Mouse (Mus musculus) myocyte (in vitro differentiated cells): Measurements from ENCODE around the gene Ccdc175. TPM values are rescaled to one million over a fixed set of nuclear protein-coding genes. Genes with fewer than 3 reads are reported as not detected.

Experiments
- H3K27me3 ChIP-seq: one replicate; pipeline ENCODE4 v1.6.1; 2011; ENCODE audit not compliant: control insufficient read depth, insufficient read depth, insufficient read length
- H3K36me3 ChIP-seq: one replicate; pipeline ENCODE4 v1.6.1; 2011; ENCODE audit not compliant: control insufficient read depth, insufficient read depth
- H3K4me2 ChIP-seq: one replicate; pipeline ENCODE4 v1.6.1; 2011; ENCODE audit warnings: low read depth, control low read depth
- H3K4me3 ChIP-seq: one replicate; pipeline ENCODE4 v1.5.1; 2011; ENCODE audit warnings: mild to moderate bottlenecking, control low read depth, moderate library complexity
- H3K79me2 ChIP-seq: one replicate; pipeline ENCODE4 v1.6.1; 2011; ENCODE audit not compliant: control insufficient read depth, insufficient read depth
- H3ac ChIP-seq: one replicate; pipeline ENCODE4 v1.6.1; 2011; ENCODE audit not compliant: control insufficient read depth, insufficient read length
- CEBPB ChIP-seq: IDR thresholded peaks from 2 replicates; pipeline ENCODE4 v1.6.1; 2011; ENCODE audit warnings: mild to moderate bottlenecking, moderate library complexity; ENCODE audit not compliant: poor library complexity, insufficient read depth, severe bottlenecking
- E2F4 ChIP-seq: IDR thresholded peaks from one replicate; pipeline ENCODE4 v1.6.1; 2011; ENCODE audit warnings: mild to moderate bottlenecking, control low read depth, moderate library complexity; ENCODE audit not compliant: insufficient read depth
- MAX ChIP-seq: IDR thresholded peaks from one replicate; pipeline ENCODE4 v1.6.1; 2011; ENCODE audit warnings: low read depth, mild to moderate bottlenecking, control low read depth
- MYOD1 ChIP-seq, 3 experiments: IDR thresholded peaks; one replicate each; pipeline ENCODE4 v1.6.1; 2011; ENCODE audit warnings: control low read depth in 2 of 3, low read depth in 2 of 3, mild to moderate bottlenecking in 2 of 3, moderate library complexity in 1 of 3; ENCODE audit not compliant: insufficient read length in 2 of 3, control insufficient read depth in 1 of 3
- MYOG ChIP-seq, 3 experiments: IDR thresholded peaks; one replicate each; pipeline ENCODE4 v1.6.1; 2011; ENCODE audit warnings: control low read depth in 2 of 3, low read depth in 2 of 3, mild to moderate bottlenecking in 2 of 3; ENCODE audit not compliant: insufficient read length in 2 of 3, control insufficient read depth in 1 of 3, insufficient read depth in 1 of 3
- POLR2A ChIP-seq: IDR thresholded peaks from one replicate; pipeline ENCODE4 v1.6.1; 2011; ENCODE audit warnings: low read depth, mild to moderate bottlenecking, control low read depth, moderate library complexity; ENCODE audit not compliant: insufficient read length
- POLR2AphosphoS2 ChIP-seq: IDR thresholded peaks from one replicate; pipeline ENCODE4 v1.6.1; 2011; ENCODE audit warnings: low read depth, control low read depth; ENCODE audit not compliant: insufficient read length
- REST ChIP-seq: IDR thresholded peaks from one replicate; pipeline ENCODE4 v1.6.1; 2011; ENCODE audit warnings: mild to moderate bottlenecking, control low read depth, moderate library complexity; ENCODE audit not compliant: insufficient read depth, insufficient read length
- SRF ChIP-seq: IDR thresholded peaks from one replicate; pipeline ENCODE4 v1.6.1; 2011; ENCODE audit warnings: low read depth; ENCODE audit not compliant: control insufficient read depth, insufficient read length
- TCF12 ChIP-seq: IDR thresholded peaks from one replicate; pipeline ENCODE4 v1.6.1; 2011; ENCODE audit warnings: mild to moderate bottlenecking, control low read depth; ENCODE audit not compliant: poor library complexity, insufficient read depth, severe bottlenecking
- TCF3 ChIP-seq: IDR thresholded peaks from one replicate; pipeline ENCODE4 v1.6.1; 2011; ENCODE audit warnings: low read depth, control low read depth; ENCODE audit not compliant: insufficient read length
- USF1 ChIP-seq: IDR thresholded peaks from one replicate; pipeline ENCODE4 v1.6.1; 2011; ENCODE audit warnings: low read depth, mild to moderate bottlenecking, control low read depth, moderate library complexity
- polyA plus RNA-seq: library from polyadenylated mRNA; unstranded; fragments of >200 nt; fragmentation: generic; extraction: Trizol; gene quantifications from one replicate; pipeline ENCODE4 v1.2.1, GENCODE M21; 2012; ENCODE audit warnings: missing spikeins

The Ccdc175 gene
- not detected for polyA plus RNA-seq

GRCm38 (mm10) chr12:72184929-72185328 is at the start of gene Ccdc175:
Gene Ccdc175 (minus strand): TSS chr12:72185029.
- H3K79me2 ChIP-seq, result no peaks in the 10 kb centered on the region
- H3K4me3 ChIP-seq, result no peak within 1 kb of the TSS
- H3ac ChIP-seq, result no peak within 1 kb of the TSS
- no peaks in the 10 kb centered on the region for H3K36me3 ChIP-seq
- no peak within 1 kb of the TSS for H3K4me2 ChIP-seq
- TF ChIP-seq MAX (no peak), POLR2AphosphoS2 (no peak), CEBPB (no peak), E2F4 (no peak), REST (no peak), SRF (no peak), POLR2A (no peak), USF1 (no peak), MYOD1 (IDR thresholded peaks at IDR 0.05; ENCODE audit: control insufficient read depth in 1 of 3, insufficient read length in 2 of 3, low read depth in 2 of 3) (no peak), TCF3 (no peak), MYOG (IDR thresholded peaks at IDR 0.05; ENCODE audit: control insufficient read depth in 1 of 3, insufficient read depth in 1 of 3, insufficient read length in 2 of 3, low read depth in 2 of 3) (no peak), TCF12 (no peak)
- no peaks in the 10 kb centered on the region for H3K27me3 ChIP-seq

- H3K79me2 ChIP-seq, result no peaks in the 10 kb centered on the region
- H3K27me3 ChIP-seq, result peaks cover 32% of the 10 kb centered on the region
- no peak for TF ChIP-seq SRF
- no peak for TF ChIP-seq MYOG (IDR thresholded peaks at IDR 0.05; ENCODE audit: control insufficient read depth in 1 of 3, insufficient read depth in 1 of 3, insufficient read length in 2 of 3, low read depth in 2 of 3)
- no peak for TF ChIP-seq USF1
- no peak for TF ChIP-seq CEBPB
- no peak for TF ChIP-seq MAX
- no peak for TF ChIP-seq E2F4
- no peak for TF ChIP-seq POLR2A
- TF ChIP-seq POLR2AphosphoS2, result no peak
- no peak for TF ChIP-seq REST
- no peak for TF ChIP-seq TCF3
- TF ChIP-seq MYOD1 (IDR thresholded peaks at IDR 0.05; ENCODE audit: control insufficient read depth in 1 of 3, insufficient read length in 2 of 3, low read depth in 2 of 3), result no peak
- no peak for TF ChIP-seq TCF12
- H3K36me3 ChIP-seq, result no peaks in the 10 kb centered on the region
- H3K4me2 ChIP-seq, result no peak overlapping the region
- no peak overlapping the region for H3ac ChIP-seq
- H3K4me3 ChIP-seq, result no peak overlapping the region
Measured at GRCm38 (mm10) chr12:72234151-72234550, 49.3 kb upstream of the Ccdc175 start.

- peaks cover 24% of the 10 kb centered on the region for H3K27me3 ChIP-seq
- no peak overlapping the region for H3ac ChIP-seq
- TF ChIP-seq MYOG (IDR thresholded peaks at IDR 0.05; ENCODE audit: control insufficient read depth in 1 of 3, insufficient read depth in 1 of 3, insufficient read length in 2 of 3, low read depth in 2 of 3), result no peak
- TF ChIP-seq REST, result no peak
- TF ChIP-seq POLR2A, result no peak
- no peak for TF ChIP-seq TCF3
- no peak for TF ChIP-seq CEBPB
- TF ChIP-seq E2F4, result no peak
- no peak for TF ChIP-seq TCF12
- TF ChIP-seq MAX, result no peak
- no peak for TF ChIP-seq MYOD1 (IDR thresholded peaks at IDR 0.05; ENCODE audit: control insufficient read depth in 1 of 3, insufficient read length in 2 of 3, low read depth in 2 of 3)
- no peak for TF ChIP-seq USF1
- TF ChIP-seq SRF, result no peak
- TF ChIP-seq POLR2AphosphoS2, result no peak
- no peaks in the 10 kb centered on the region for H3K79me2 ChIP-seq
- no peaks in the 10 kb centered on the region for H3K36me3 ChIP-seq
- no peak overlapping the region for H3K4me2 ChIP-seq
- H3K4me3 ChIP-seq, result no peak overlapping the region
Measured at GRCm38 (mm10) chr12:72232826-72233790, 48.3 kb upstream of the Ccdc175 start.

GRCm38 (mm10) chr12:72232176-72232575 is 47.3 kb upstream of the Ccdc175 start:
- H3K4me3 ChIP-seq, result no peak overlapping the region
- H3K27me3 ChIP-seq, result peaks cover 23% of the 10 kb centered on the region
- no peak overlapping the region for H3K4me2 ChIP-seq
- H3K79me2 ChIP-seq, result no peaks in the 10 kb centered on the region
- no peak for TF ChIP-seq MYOG (IDR thresholded peaks at IDR 0.05; ENCODE audit: control insufficient read depth in 1 of 3, insufficient read depth in 1 of 3, insufficient read length in 2 of 3, low read depth in 2 of 3)
- no peak for TF ChIP-seq MAX
- TF ChIP-seq REST, result no peak
- no peak for TF ChIP-seq TCF12
- TF ChIP-seq E2F4, result no peak
- TF ChIP-seq SRF, result no peak
- no peaks in the 10 kb centered on the region for H3K36me3 ChIP-seq
- no peak overlapping the region for H3ac ChIP-seq
